Mouse (Mus musculus): ENCODE results near the gene Rsu1. TPM values are rescaled to one million over a fixed set of nuclear protein-coding genes. Genes with fewer than 3 reads are reported as not detected.

Gene Rsu1
- polyA plus RNA-seq, 1 experiment: 49.1 TPM

DNA sequence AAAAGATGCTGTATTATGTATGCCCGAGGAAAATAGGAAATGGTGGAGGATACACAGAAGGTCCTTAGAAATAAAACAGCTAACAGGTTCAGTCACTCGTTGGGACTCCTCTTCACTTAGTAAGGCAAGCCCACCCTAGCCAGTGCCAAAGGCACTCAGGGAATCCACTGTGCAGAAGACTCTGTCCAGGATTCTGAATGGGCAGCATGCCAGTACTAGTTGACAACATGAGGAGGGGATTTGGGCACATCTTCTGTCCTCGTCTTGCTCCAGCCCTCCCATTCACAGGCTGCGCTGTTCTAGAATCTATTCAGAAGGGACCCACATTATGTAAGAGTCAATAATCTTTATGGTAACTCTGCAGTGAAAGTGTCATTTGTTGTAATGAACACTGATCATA is 181.4 kb downstream of the Rsu1 start:
- no peak for DNase-seq (ENCODE audit: low read depth in 1 of 2, low spot score in 2 of 2)
- Histone ChIP-seq H3K36me3 (ENCODE audit: control insufficient read depth, insufficient read depth, low read length) (no peaks in the 10 kb centered on the region), H3K27me3 (ENCODE audit: control insufficient read depth, insufficient read depth, low read length) (no peaks in the 10 kb centered on the region), H3K4me1 (ENCODE audit: control insufficient read depth, insufficient read depth, insufficient read length) (no peaks in the 10 kb centered on the region; the same call in 1 of the 2 replicates), H3K27ac (ENCODE audit: insufficient read depth, low read length) (no peak overlapping the region), H3K4me3 (ENCODE audit: extremely low read depth, insufficient read depth, insufficient read length) (no peak overlapping the region)
- no peak for TF ChIP-seq POLR2A (IDR thresholded peaks at IDR 0.05; ENCODE audit: low read depth, low read length)
- TF ChIP-seq CTCF (IDR thresholded peaks at IDR 0.05; ENCODE audit: extremely low read depth, insufficient read depth, insufficient read length, insufficient replicate concordance): no peak
- WGBS: 93% methylated on average over 4 of the region's 4 CpGs

- Histone ChIP-seq H3K27me3 (ENCODE audit: control insufficient read depth, insufficient read depth, low read length) (no peaks in the 10 kb centered on the region), H3K27ac (ENCODE audit: insufficient read depth, low read length) (no peak overlapping the region), H3K4me1 (ENCODE audit: control insufficient read depth, insufficient read depth, insufficient read length) (no peaks in the 10 kb centered on the region; the same call in 1 of the 2 replicates), H3K36me3 (ENCODE audit: control insufficient read depth, insufficient read depth, low read length) (no peaks in the 10 kb centered on the region), H3K4me3 (ENCODE audit: extremely low read depth, insufficient read depth, insufficient read length) (no peak overlapping the region)
- no peak for DNase-seq (ENCODE audit: low read depth in 1 of 2, low spot score in 2 of 2)
- TF ChIP-seq CTCF (IDR thresholded peaks at IDR 0.05; ENCODE audit: extremely low read depth, insufficient read depth, insufficient read length, insufficient replicate concordance) (no peak), POLR2A (IDR thresholded peaks at IDR 0.05; ENCODE audit: low read depth, low read length) (no peak)
- 83% methylated on average over 4 of the region's 4 CpGs for WGBS
Observed at GRCm38 (mm10) chr2:13088266-13088665, 182.9 kb downstream of the Rsu1 start.

DNA sequence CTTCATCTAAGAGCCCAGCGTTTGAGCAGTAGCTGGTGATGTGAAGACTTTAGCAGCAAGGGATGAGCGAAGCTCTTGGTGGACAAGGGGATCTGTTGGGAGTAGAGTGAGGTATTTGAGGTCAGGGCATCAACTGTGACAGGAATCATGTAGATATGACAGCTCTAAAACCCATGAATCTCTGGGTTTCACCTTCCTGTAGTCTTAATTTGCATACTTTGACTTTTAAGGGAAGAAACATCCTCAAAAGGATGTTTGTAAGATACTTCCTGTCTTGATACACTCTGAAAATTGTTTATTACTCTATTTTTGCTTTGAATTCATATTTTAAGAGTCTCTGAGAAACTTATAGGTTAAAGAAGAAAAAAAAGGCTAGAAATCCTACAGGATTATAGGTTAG is 183.4 kb downstream of the Rsu1 start:
- TF ChIP-seq CTCF (IDR thresholded peaks at IDR 0.05; ENCODE audit: extremely low read depth, insufficient read depth, insufficient read length, insufficient replicate concordance) (no peak), POLR2A (IDR thresholded peaks at IDR 0.05; ENCODE audit: low read depth, low read length) (no peak)
- no peaks in the 10 kb centered on the region; the same call in 1 of the 2 replicates for H3K4me1 ChIP-seq (ENCODE audit: control insufficient read depth, insufficient read depth, insufficient read length)
- 90% methylated on average over 2 of the region's 2 CpGs for WGBS
- H3K4me3 ChIP-seq (ENCODE audit: extremely low read depth, insufficient read depth, insufficient read length): no peak overlapping the region
- no peak overlapping the region for H3K27ac ChIP-seq (ENCODE audit: insufficient read depth, low read length)
- no peak for DNase-seq (ENCODE audit: low read depth in 1 of 2, low spot score in 2 of 2)
- H3K27me3 ChIP-seq (ENCODE audit: control insufficient read depth, insufficient read depth, low read length): no peaks in the 10 kb centered on the region
- no peaks in the 10 kb centered on the region for H3K36me3 ChIP-seq (ENCODE audit: control insufficient read depth, insufficient read depth, low read length)

DNA sequence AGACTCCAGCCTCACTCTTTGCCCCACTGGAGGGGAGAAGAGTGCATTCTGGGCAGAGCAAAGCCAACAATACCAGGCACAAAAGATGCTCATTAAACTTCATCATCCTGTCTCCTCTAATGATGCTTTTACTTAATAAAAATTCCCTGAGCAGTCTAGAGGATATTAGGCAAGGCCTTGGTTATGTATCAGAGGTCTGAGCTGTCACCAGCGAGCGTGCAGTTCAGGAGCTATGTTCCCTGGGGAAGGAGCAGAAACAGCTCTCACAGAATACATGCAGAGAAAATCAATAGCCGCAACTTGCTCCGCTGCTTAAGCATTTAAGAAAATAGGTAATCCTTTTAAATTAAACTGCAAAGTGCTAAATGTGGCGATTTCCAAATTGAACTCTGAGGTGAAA is 187.0 kb downstream of the Rsu1 start:
- Histone ChIP-seq H3K27ac (ENCODE audit: insufficient read depth, low read length) (no peak overlapping the region), H3K4me3 (ENCODE audit: extremely low read depth, insufficient read depth, insufficient read length) (no peak overlapping the region), H3K36me3 (ENCODE audit: control insufficient read depth, insufficient read depth, low read length) (no peaks in the 10 kb centered on the region), H3K4me1 (ENCODE audit: control insufficient read depth, insufficient read depth, insufficient read length) (no peaks in the 10 kb centered on the region; the same call in 1 of the 2 replicates), H3K27me3 (ENCODE audit: control insufficient read depth, insufficient read depth, low read length) (no peaks in the 10 kb centered on the region)
- TF ChIP-seq POLR2A (IDR thresholded peaks at IDR 0.05; ENCODE audit: low read depth, low read length) (no peak), CTCF (IDR thresholded peaks at IDR 0.05; ENCODE audit: extremely low read depth, insufficient read depth, insufficient read length, insufficient replicate concordance) (no peak)
- WGBS: 93% methylated on average over 5 of the region's 5 CpGs
- DNase-seq (ENCODE audit: low read depth in 1 of 2, low spot score in 2 of 2): no peak

DNA sequence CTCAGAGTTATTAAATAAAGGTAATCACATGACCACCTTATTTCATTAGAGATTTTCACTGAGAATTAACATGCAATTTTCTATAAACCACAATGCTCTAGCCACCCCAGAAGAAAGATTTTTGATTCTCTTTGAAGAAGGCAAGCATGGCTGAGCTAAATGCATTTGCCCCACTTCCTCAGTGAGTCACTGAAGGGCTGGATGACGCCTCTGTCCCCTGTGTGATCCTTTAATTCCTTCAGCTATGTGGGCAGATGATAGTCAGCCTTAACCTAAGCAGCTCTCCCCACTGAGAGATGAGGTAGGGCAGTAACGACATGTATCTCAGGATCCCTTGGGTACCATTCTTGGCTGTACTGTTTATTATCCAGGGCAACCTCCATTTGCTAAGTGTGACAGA is 190.7 kb downstream of the Rsu1 start:
- DNase-seq (ENCODE audit: low read depth in 1 of 2, low spot score in 2 of 2): no peak
- Histone ChIP-seq H3K27ac (ENCODE audit: insufficient read depth, low read length) (no peak overlapping the region), H3K4me3 (ENCODE audit: extremely low read depth, insufficient read depth, insufficient read length) (no peak overlapping the region), H3K27me3 (ENCODE audit: control insufficient read depth, insufficient read depth, low read length) (no peaks in the 10 kb centered on the region), H3K36me3 (ENCODE audit: control insufficient read depth, insufficient read depth, low read length) (no peaks in the 10 kb centered on the region; the same call in 1 of the 2 replicates), H3K4me1 (ENCODE audit: control insufficient read depth, insufficient read depth, insufficient read length) (no peaks in the 10 kb centered on the region)
- 78% methylated on average over 2 of the region's 2 CpGs for WGBS
- TF ChIP-seq POLR2A (IDR thresholded peaks at IDR 0.05; ENCODE audit: low read depth, low read length): no peak
- TF ChIP-seq CTCF (IDR thresholded peaks at IDR 0.05; ENCODE audit: extremely low read depth, insufficient read depth, insufficient read length, insufficient replicate concordance): no peak

DNA sequence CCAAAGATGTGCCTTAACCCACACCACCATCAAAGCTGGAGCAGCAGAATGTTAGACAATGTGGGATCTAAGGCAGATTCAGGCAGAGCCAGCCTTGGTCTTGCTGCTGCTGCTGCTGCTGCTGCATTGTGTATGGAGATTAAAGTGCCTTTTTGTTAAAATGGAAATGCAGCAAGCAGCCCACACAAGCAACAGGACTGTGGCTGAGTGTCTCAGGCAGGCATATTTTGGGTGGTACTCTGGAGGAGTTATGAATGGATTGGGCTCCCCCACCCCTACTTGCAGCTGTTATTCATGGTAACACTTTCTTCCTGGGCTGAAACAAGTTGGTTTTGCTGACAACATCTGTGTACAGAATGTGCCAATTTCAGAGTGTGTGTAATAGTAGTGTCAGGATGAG is 199.0 kb downstream of the Rsu1 start:
- no peaks in the 10 kb centered on the region for H3K27me3 ChIP-seq (ENCODE audit: control insufficient read depth, insufficient read depth, low read length)
- H3K4me1 ChIP-seq (ENCODE audit: control insufficient read depth, insufficient read depth, insufficient read length): no peaks in the 10 kb centered on the region
- peaks cover 2% of the 10 kb centered on the region; the same call in 1 of the 2 replicates for H3K36me3 ChIP-seq (ENCODE audit: control insufficient read depth, insufficient read depth, low read length)
- H3K27ac ChIP-seq (ENCODE audit: insufficient read depth, low read length): no peak overlapping the region
- TF ChIP-seq CTCF (IDR thresholded peaks at IDR 0.05; ENCODE audit: extremely low read depth, insufficient read depth, insufficient read length, insufficient replicate concordance) (no peak), POLR2A (IDR thresholded peaks at IDR 0.05; ENCODE audit: low read depth, low read length) (no peak)
- DNase-seq (ENCODE audit: low read depth in 1 of 2, low spot score in 2 of 2): no peak
- no peak overlapping the region for H3K4me3 ChIP-seq (ENCODE audit: extremely low read depth, insufficient read depth, insufficient read length)

- no peak overlapping the region for H3K27ac ChIP-seq (ENCODE audit: insufficient read depth, low read length)
- TF ChIP-seq CTCF (IDR thresholded peaks at IDR 0.05; ENCODE audit: extremely low read depth, insufficient read depth, insufficient read length, insufficient replicate concordance) (no peak), POLR2A (IDR thresholded peaks at IDR 0.05; ENCODE audit: low read depth, low read length) (no peak)
- H3K27me3 ChIP-seq (ENCODE audit: control insufficient read depth, insufficient read depth, low read length): no peaks in the 10 kb centered on the region
- no peaks in the 10 kb centered on the region for H3K36me3 ChIP-seq (ENCODE audit: control insufficient read depth, insufficient read depth, low read length)
- WGBS: 89% methylated on average over 5 of the region's 5 CpGs
- H3K4me3 ChIP-seq (ENCODE audit: extremely low read depth, insufficient read depth, insufficient read length): no peak overlapping the region
- no peak for DNase-seq (ENCODE audit: low read depth in 1 of 2, low spot score in 2 of 2)
- no peaks in the 10 kb centered on the region for H3K4me1 ChIP-seq (ENCODE audit: control insufficient read depth, insufficient read depth, insufficient read length)
Observed at GRCm38 (mm10) chr2:13060426-13061170, 210.6 kb downstream of the Rsu1 start.
